Mouse (Mus musculus): ENCODE measurements around the gene Nr6a1. TPM values are rescaled to one million over a fixed set of nuclear protein-coding genes. Genes with fewer than 3 reads are reported as not detected.

The Nr6a1 gene
- total and polyA plus RNA-seq, 3 experiments: 5.6 to 6.1 (median 5.8) TPM

DNA sequence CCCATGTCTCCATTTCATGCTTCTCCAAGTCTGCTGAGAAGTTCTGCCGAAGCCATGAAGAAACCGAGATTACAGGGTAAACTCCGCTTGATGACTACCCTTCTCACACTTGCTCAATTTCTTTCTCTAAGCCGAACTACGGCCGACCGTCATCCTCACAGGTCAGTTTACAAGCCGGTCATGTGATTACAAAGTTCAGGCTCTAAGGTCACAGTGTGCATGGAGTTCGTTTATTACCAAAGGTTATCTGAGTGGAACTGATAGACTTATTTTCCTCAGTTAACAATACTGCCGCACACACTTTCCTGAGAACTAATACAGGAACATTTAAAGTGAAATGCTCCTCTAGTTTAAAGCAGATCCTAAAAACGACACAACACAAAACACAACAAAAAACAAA lies 143.1 kb downstream of the Nr6a1 start:
- DNase-seq (ENCODE audit: extremely low read depth): no peak
- Histone ChIP-seq H3K27ac (ENCODE audit: insufficient read depth, low read depth) (no peak overlapping the region), H3K36me3 (replicated peaks in 1 of 2; ENCODE audit: control insufficient read depth in 1 of 2, insufficient read depth in 1 of 2, low read length in 1 of 2) (no peaks in the 10 kb centered on the region), H3K4me3 (replicated peaks in 1 of 3; ENCODE audit: low read depth in 2 of 3, low read length in 2 of 3, poor library complexity in 1 of 3) (no peak overlapping the region), H3K4me1 (ENCODE audit: control insufficient read depth in 1 of 2, insufficient read depth in 2 of 2) (peaks cover 0 to 23% of the 10 kb centered on the region in 2 experiments; a peak in 2 of 4 replicates), H3K9me3 (replicated peaks; ENCODE audit: low read length) (no peaks in the 10 kb centered on the region), H3K79me2 (replicated peaks; ENCODE audit: control insufficient read depth, extremely low read depth, insufficient read depth, poor library complexity, severe bottlenecking) (no peaks in the 10 kb centered on the region), H3K4me2 (ENCODE audit: insufficient read depth, low read depth, poor library complexity, severe bottlenecking) (no peak overlapping the region), H3K9ac (ENCODE audit: insufficient read depth, low read depth) (no peak overlapping the region), H3K27me3 (replicated peaks) (no peaks in the 10 kb centered on the region)
- no peak for TF ChIP-seq GABPA (IDR thresholded peaks at IDR 0.05; ENCODE audit: insufficient replicate concordance, low read depth, low read length)
- in situ Hi-C loops (cut with MboI; ENCODE audit: low pct_ligation_motif_present, low pct_unique_long_range_greater_than_20kb, low sequenced_read_pairs) (no loop called here), dilution Hi-C loops (cut with MboI; ENCODE audit: extremely low pct_ligation_motif_present, extremely low pct_unique_long_range_greater_than_20kb, low sequenced_read_pairs) (no loop called here)

- DNase-seq (ENCODE audit: extremely low read depth): no peak
- TF ChIP-seq JUN (IDR thresholded peaks at IDR 0.05; ENCODE audit: insufficient read depth, low read depth, low read length) (no peak), E2F4 (IDR thresholded peaks at IDR 0.05; ENCODE audit: insufficient replicate concordance, low read depth, low read length) (no peak), ELF1 (IDR thresholded peaks at IDR 0.05; ENCODE audit: low read depth, low read length) (no peak), MYC (IDR thresholded peaks at IDR 0.05; ENCODE audit: low read depth, low read length) (no peak), SIN3A (IDR thresholded peaks at IDR 0.05; ENCODE audit: low read length) (no peak), CHD1 (IDR thresholded peaks at IDR 0.05; ENCODE audit: low read depth, low read length) (no peak), TCF12 (IDR thresholded peaks at IDR 0.05; ENCODE audit: low read depth, low read length) (no peak), POLR2AphosphoS2 (IDR thresholded peaks at IDR 0.05; ENCODE audit: low read depth, low read length) (no peak), ETS1 (conservative IDR thresholded peaks at IDR 0.05; ENCODE audit: low read depth, low read length) (no peak), CTCF (conservative IDR thresholded peaks at IDR 0.05 in 1 of 2, IDR thresholded peaks at IDR 0.05 in 1 of 2; ENCODE audit: low read depth in 2 of 2, low read length in 2 of 2) (no peak), CHD2 (IDR thresholded peaks at IDR 0.05; ENCODE audit: low read length) (no peak), ZKSCAN1 (IDR thresholded peaks at IDR 0.05; ENCODE audit: borderline replicate concordance, low read depth, low read length) (no peak), NELFE (IDR thresholded peaks at IDR 0.05; ENCODE audit: low read depth, low read length) (no peak), MAZ (IDR thresholded peaks at IDR 0.05; ENCODE audit: low read depth, low read length) (no peak), MEF2A (IDR thresholded peaks at IDR 0.05; ENCODE audit: borderline replicate concordance, low read depth, low read length) (no peak), MAFK (IDR thresholded peaks at IDR 0.05; ENCODE audit: insufficient replicate concordance, low read length) (no peak)
- Histone ChIP-seq H3K4me3 (replicated peaks in 1 of 3; ENCODE audit: low read depth in 2 of 3, low read length in 2 of 3, poor library complexity in 1 of 3) (no peak overlapping the region), H3K79me2 (replicated peaks; ENCODE audit: control insufficient read depth, extremely low read depth, insufficient read depth, poor library complexity, severe bottlenecking) (no peaks in the 10 kb centered on the region), H3K4me2 (ENCODE audit: insufficient read depth, low read depth, poor library complexity, severe bottlenecking) (no peak overlapping the region), H3K9me3 (replicated peaks; ENCODE audit: low read length) (no peaks in the 10 kb centered on the region), H3K27me3 (replicated peaks) (no peaks in the 10 kb centered on the region), H3K4me1 (ENCODE audit: control insufficient read depth in 1 of 2, insufficient read depth in 2 of 2) (peaks cover 0 to 24% of the 10 kb centered on the region in 2 experiments; a peak in 2 of 4 replicates), H3K36me3 (replicated peaks in 1 of 2; ENCODE audit: control insufficient read depth in 1 of 2, insufficient read depth in 1 of 2, low read length in 1 of 2) (no peaks in the 10 kb centered on the region), H3K27ac (ENCODE audit: insufficient read depth, low read depth) (no peak overlapping the region), H3K9ac (ENCODE audit: insufficient read depth, low read depth) (no peak overlapping the region)
- dilution Hi-C loops (cut with MboI; ENCODE audit: extremely low pct_ligation_motif_present, extremely low pct_unique_long_range_greater_than_20kb, low sequenced_read_pairs): no loop called here
- in situ Hi-C loops (cut with MboI; ENCODE audit: low pct_ligation_motif_present, low pct_unique_long_range_greater_than_20kb, low sequenced_read_pairs): no loop called here
Measured at GRCm38 (mm10) chr2:38783364-38783763, 144.1 kb downstream of the Nr6a1 start.
